Mouse (Mus musculus) cerebellum, postnatal 4 days (tissue): ENCODE measurements at regions not wholly inside any gene's neighbourhood (a gene's known extent, or its start where the extent isn't known, plus 50 kb on each side); places are given as distances from the start of the nearest gene placed in this dataset.
A peak's percentile ranks its signal among the peaks of the same experiment; 100 is the strongest.

Experiments used
- DNase-seq, 2 experiments: peaks; one replicate each; pipeline ENCODE4 v3.0.0; 2022; ENCODE audit warnings: low spot score in 2 of 2, mixed read lengths in 1 of 2

DNA sequence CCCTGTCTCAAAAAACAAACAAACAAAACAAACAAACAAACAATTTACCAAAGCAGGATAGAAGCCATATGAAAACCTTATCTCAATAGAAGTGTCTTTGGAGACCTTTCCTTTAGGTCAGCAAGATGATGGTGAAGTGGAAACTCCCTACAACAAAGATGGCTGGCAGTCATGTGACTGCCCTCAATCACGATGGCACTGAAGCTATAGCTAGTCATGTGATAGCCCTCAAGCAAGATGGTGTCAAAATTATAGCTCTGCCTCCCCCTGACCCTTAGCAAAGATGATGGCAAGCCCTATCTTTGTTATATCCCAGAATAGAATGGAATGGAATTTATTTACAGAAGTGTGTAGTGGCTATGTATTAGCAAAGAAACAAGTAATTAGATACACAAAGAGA, 423.2 kb downstream of the 1810013L24Rik start:
- DNase-seq, result no peak

DNA sequence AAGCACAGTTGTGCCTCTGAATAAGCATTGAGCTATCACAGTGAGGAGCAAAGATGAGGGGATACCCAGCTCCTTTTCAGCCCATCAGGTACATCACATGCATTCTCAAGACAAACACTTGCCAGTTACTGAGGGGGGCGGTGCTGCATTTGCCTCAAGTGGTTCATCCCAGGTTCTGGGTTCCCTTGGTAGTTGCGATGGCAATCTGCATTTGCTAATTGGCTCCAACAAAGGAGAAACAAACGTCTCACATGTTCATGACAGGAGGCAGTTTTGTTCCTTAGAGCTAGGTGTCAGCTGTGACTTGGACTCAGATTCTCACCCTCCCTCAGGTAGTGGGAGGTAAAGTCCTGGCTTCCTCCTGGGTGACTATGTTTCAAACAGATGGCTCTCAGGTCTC, 425.5 kb downstream of the 1810013L24Rik start:
- no peak for DNase-seq

- DNase-seq, result no peak
These were observed 431.1 kb downstream of the 1810013L24Rik start for GRCm38 (mm10) chr16:9260966-9261365.

- DNase-seq, result no peak
These were observed 434.8 kb downstream of the 1810013L24Rik start for GRCm38 (mm10) chr16:9264554-9265145.

- no peak for DNase-seq
These were observed 437.3 kb downstream of the 1810013L24Rik start for GRCm38 (mm10) chr16:9267204-9267603.

DNA sequence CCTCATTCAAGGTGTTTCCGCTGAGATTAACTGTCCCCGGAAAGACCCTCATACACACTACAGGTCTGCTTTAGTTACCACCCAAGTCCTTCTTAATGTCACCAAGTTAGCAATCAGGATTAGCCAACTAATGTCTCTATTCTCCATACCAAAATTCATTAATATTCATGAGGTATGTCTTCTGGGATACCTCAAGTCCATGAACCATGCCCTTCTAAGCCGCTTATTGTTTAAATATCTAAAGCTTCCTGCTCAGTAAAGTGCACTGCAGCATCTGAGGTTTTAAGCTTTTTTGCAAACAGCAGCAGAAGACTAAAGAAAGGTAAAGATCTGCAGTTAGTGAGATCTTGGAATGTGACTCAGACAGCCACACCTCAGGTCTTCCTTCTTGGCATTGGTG, 440.2 kb downstream of the 1810013L24Rik start:
- no peak for DNase-seq

DNA sequence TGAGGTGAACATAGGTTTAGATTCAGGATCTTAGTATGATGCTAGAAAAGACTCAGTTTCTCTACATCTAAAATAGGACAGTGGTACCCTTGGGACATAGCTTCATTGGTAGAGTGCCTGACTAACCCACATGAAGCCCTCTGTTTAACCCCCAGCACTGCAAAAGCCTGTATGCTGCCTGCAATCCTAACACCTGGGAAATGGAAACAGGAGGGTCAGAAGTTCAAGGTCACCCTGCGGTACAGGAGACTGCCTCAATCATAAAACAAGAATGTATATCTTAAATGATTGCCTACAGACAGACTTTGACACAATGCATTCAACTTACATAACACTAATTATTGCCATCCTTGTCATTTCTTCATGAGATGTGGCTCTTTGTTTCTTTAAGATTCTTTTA, 440.8 kb downstream of the 1810013L24Rik start:
- DNase-seq, result no peak

DNA sequence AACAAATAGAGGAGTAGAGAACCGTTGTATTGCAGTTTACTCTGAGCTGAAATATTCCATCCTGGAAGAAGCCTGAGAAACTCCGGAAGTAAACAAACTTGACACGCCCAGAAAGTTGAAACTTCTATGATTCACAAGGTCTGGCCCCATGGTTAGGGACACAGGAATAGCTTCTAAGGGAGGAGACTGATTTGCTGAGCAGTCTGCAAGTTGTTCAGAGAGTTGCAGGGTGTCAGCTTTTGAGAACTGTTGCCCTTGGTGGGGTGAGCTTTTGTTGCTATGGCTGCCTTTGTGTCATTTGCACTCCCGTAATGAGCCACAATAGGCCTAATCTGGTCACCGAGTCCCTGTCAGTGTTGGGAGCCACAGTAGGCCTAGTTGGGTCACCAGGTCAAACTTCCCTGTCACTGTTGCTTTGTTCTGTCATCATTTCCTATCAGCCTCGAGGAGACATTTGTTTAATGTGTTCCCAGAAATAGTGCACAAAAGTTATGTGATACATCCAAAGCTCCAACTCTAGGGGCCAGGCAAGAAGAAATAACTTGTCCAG, 443.9 kb downstream of the 1810013L24Rik start:
- DNase-seq, result no peak

- DNase-seq, result no peak
These were observed 444.7 kb downstream of the 1810013L24Rik start for GRCm38 (mm10) chr16:9274583-9275100.

- no peak for DNase-seq
These were observed 445.5 kb downstream of the 1810013L24Rik start for GRCm38 (mm10) chr16:9275426-9275825.

DNA sequence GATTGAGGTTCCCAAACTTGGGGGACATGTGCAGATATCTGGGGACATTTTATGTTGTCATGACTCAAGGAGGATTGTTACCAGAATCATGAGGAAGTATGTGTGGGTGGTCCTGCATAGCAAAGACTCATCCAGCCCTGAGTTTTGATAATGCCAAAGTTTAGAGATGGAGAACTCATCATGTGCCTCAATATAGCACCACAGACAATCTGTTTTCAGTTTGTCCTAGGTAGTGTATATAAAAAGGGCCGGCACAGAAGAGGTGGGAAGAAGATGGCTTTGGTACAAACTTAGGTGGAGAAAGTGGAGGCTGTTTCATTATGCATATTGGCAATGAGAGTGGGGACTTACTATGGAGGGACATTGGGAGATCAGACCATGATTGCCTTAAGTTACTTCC, 447.2 kb downstream of the 1810013L24Rik start:
- DNase-seq, result no peak

DNA sequence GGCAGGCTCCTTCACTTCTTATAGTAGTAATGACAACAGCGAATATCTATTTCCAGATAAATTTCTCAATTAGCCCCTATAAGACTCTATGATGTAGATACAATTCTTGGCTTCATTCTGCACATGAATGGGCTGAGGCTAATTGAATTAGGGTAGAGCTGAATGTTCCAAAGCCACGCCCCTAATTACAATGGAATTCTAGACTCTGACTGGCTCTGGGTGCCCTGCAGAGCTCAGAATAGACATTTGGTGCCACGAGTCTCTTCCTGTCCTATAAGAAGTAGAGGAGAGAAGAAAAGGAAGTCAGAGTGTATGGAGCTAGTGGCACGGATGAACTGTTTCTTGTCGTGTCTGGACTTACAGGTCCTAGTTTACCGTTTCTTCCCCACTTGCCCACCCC, 449.8 kb downstream of the 1810013L24Rik start:
- DNase-seq, result no peak

GRCm38 (mm10) chr16:9280431-9280830, 450.5 kb downstream of the 1810013L24Rik start:
- no peak for DNase-seq

DNA sequence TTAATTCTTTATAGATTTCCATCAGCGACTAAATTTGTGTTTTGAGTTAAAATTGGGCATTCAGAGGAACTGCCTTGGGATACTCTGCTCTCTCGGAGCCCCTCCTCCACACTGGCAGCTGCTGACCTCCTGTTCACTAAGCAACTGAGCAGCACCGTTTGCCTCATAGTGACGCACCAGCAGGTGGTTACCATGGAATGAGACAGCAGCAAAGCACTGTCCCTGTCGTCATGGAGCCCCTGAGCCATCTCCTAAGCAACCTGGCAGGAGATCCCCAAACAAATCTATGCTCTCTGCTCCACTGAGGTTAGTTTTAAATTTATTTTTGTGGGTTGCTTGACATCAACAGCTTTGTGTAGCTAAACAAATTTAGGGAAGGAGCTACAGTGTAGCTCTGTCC, 451.0 kb downstream of the 1810013L24Rik start:
- DNase-seq, result peak in 1 of 2 experiments; percentile 50

GRCm38 (mm10) chr16:9284423-9284822, 454.5 kb downstream of the 1810013L24Rik start:
- no peak for DNase-seq

GRCm38 (mm10) chr16:9285921-9286320, 456.0 kb downstream of the 1810013L24Rik start:
- no peak for DNase-seq

GRCm38 (mm10) chr16:9287557-9287956, 457.7 kb downstream of the 1810013L24Rik start:
- DNase-seq, result no peak

- DNase-seq, result no peak
These were observed 461.6 kb downstream of the 1810013L24Rik start for GRCm38 (mm10) chr16:9291356-9292020.

DNA sequence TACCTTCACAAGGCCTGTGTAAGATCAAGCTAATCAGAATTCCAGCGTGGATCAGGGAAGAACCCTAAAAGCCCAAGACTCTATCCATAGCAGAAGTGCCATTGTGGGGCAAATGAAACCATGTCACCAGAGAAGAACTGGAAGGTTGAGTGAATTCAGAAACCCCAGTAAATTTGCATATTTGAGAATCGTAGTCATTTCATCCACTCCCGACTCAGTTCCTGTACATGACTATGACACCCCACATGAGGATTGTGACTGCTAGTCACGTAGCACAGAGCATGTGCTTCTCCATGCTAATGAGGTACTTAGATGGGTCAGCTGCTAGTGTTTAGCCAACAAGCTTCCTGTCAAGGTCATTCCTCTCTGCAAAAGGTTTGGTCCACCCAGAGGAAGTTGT, 473.2 kb downstream of the 1810013L24Rik start:
- DNase-seq, result no peak

DNA sequence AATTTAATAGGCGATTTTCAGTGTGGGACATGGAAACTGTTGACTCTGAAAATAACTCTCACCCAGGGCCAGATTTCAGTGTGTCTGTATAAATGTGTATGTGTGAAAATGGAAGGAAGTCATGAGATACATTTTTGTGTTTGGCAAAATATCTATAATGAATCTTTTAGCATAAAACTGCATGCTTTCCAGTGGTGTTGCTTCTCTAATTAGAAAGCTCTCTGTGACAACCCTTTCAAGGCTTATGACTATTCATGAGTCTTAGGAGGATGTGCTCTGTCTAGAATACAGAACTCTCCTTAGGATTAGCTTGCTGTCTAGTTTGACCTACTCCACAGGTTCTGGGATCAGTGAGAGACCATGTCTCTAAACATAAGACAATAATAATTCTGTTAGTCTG, 474.2 kb downstream of the 1810013L24Rik start:
- no peak for DNase-seq

- DNase-seq, result no peak
These were observed 480.8 kb downstream of the 1810013L24Rik start for GRCm38 (mm10) chr16:9310744-9311143.

GRCm38 (mm10) chr16:9335626-9336025, 505.7 kb downstream of the 1810013L24Rik start:
- DNase-seq, result no peak

DNA sequence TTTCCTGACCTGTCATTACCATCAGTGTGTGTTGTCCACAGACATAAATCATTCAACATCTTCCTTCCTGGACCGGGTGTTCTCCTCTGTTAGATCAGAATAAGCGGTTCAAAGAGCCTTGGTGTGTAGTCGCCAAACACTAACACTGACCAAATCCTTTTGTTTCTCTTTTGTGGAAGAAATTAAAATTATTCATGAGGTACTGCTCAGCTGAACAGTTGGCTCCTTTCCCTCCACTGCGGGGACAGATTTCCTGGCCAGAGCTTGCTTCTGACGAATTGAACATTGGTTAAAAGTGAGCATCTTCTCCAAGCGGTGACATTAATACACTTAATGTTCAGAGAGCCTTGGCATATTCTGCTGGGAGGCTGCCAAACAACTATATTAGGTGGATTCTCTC, 506.2 kb downstream of the 1810013L24Rik start:
- DNase-seq, result no peak
